Mouse (Mus musculus): Measurements from ENCODE around the gene Myh9.
"Not testable (repeated sequence)": the region's sequence is repeated elsewhere in the genome, so short reads cannot be mapped to it uniquely, and the experiment has no call there.

Gene Myh9

DNA sequence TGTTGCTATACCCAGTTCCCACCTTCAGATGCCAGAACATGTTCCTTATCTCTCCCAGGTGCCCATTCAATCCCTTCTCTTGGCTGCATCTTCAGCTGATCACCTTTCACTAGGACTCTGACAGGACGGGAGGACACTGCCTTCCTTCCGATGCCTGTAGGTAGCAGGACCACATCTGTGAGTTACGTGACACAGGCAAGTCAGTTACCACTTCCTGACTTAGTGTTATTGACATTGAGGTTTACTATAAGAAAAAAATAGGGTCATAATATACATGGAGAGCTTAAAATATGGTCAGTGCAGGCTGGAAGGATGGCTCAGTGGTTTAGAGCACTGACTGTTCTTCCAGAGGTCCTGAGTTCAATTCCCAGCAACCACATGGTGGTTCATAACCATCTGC, 120.5 kb downstream of the Myh9 start:
- not testable (repeated sequence) for DNase-seq (ENCODE audit: low spot score in 2 of 2)

GRCm38 (mm10) chr15:77718240-77718639, 123.7 kb downstream of the Myh9 start:
- not testable (repeated sequence) for DNase-seq (ENCODE audit: low spot score in 2 of 2)

Data from frontal cortex, postnatal 25 days (tissue).